Mouse (Mus musculus) heart, embryonic 12.5 days (tissue): ENCODE data around the gene Nop9. TPM values are rescaled to one million over a fixed set of nuclear protein-coding genes. Genes with fewer than 3 reads are reported as not detected.

Experiments used
- ATAC-seq: fragments of 200-750 bp; cut with Nextera tagmentation; 2 replicates; pipeline ENCODE4 v1.8.0; 2017; ENCODE audit warnings: moderate TSS enrichment, moderate library complexity; ENCODE audit not compliant: insufficient number of reproducible peaks, low FRiP score
- H3K27ac ChIP-seq: fragments of 300-500 bp; sonication (generic); 2 replicates; pipeline ENCODE4 v1.5.1; 2016; ENCODE audit warnings: mild to moderate bottlenecking, moderate library complexity; ENCODE audit not compliant: poor library complexity, severe bottlenecking
- H3K27me3 ChIP-seq: fragments of 300-500 bp; sonication (generic); replicated peaks from 2 replicates; pipeline ENCODE4 v1.6.1; 2016; ENCODE audit warnings: mild to moderate bottlenecking, moderate library complexity
- H3K36me3 ChIP-seq: fragments of 300-500 bp; sonication (generic); 2 replicates; pipeline ENCODE4 v1.6.1; 2016; ENCODE audit warnings: mild to moderate bottlenecking, moderate library complexity
- H3K4me1 ChIP-seq: fragments of 300-500 bp; sonication (generic); replicated peaks from 2 replicates; pipeline ENCODE4 v1.6.1; 2016; ENCODE audit warnings: mild to moderate bottlenecking
- H3K4me2 ChIP-seq: fragments of 300-500 bp; sonication (generic); 2 replicates; pipeline ENCODE4 v1.6.1; 2016; ENCODE audit warnings: mild to moderate bottlenecking, moderate library complexity
- H3K4me3 ChIP-seq: fragments of 300-500 bp; sonication (generic); 2 replicates; pipeline ENCODE4 v1.5.1; 2016; ENCODE audit warnings: mild to moderate bottlenecking
- H3K9ac ChIP-seq: fragments of 300-500 bp; sonication (generic); 2 replicates; pipeline ENCODE4 v1.6.1; 2016; ENCODE audit warnings: mild to moderate bottlenecking, moderate library complexity
- H3K9me3 ChIP-seq: fragments of 300-500 bp; sonication (generic); replicated peaks from 2 replicates; pipeline ENCODE4 v1.6.1; 2016; ENCODE audit warnings: mild to moderate bottlenecking, moderate library complexity
- WGBS: fragments of 180-500 bp; shearing (Covaris S2); methylation state at CpG from one replicate; pipeline ENCODE4 v1.1.7; 2016; 5-methylcytosine and 5-hydroxymethylcytosine counted together
- polyA plus RNA-seq: library from polyadenylated mRNA; unstranded; fragments of >200 nt; fragmentation: Nextera tagmentation; extraction: Ambion mirVana; gene quantifications from 2 replicates; pipeline ENCODE4 v1.2.1, GENCODE M21; 2016

Gene Nop9
- polyA plus RNA-seq, 1 experiment from 2014 or later: 27.7 TPM

DNA sequence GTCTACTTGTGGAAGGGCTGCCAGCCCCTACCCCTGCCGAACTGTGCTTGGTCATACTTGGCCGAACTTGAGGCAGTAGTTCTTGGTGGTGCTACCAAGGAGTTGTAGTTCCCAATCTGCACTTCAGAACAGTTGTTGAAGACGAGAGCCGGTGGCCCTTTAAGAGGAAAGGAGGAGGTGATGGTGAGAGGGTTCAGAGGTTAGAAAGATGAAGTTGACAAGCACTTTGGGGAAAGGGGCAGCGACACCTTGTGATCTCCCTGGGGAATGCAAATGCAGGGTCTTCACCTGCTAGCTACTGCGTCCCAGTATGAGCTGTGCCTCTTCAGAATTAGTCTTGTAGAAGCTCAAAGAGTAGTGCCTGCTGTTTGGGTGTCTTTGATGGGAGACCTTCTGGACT, 39.7 kb downstream of the Nop9 start:
- peaks cover 39% of the 10 kb centered on the region for H3K4me1 ChIP-seq
- no peak for ATAC-seq
- no peak overlapping the region for H3K9ac ChIP-seq
- H3K36me3 ChIP-seq: no peaks in the 10 kb centered on the region
- no peak overlapping the region for H3K4me3 ChIP-seq
- H3K9me3 ChIP-seq: no peaks in the 10 kb centered on the region
- H3K27ac ChIP-seq: no peak overlapping the region
- 0 out of 2 replicates have a peak overlapping the region, but pooled peaks have one; percentile 68 for H3K4me2 ChIP-seq
- peaks cover 72% of the 10 kb centered on the region for H3K27me3 ChIP-seq
- 23% methylated on average over 6 of the region's 6 CpGs for WGBS

DNA sequence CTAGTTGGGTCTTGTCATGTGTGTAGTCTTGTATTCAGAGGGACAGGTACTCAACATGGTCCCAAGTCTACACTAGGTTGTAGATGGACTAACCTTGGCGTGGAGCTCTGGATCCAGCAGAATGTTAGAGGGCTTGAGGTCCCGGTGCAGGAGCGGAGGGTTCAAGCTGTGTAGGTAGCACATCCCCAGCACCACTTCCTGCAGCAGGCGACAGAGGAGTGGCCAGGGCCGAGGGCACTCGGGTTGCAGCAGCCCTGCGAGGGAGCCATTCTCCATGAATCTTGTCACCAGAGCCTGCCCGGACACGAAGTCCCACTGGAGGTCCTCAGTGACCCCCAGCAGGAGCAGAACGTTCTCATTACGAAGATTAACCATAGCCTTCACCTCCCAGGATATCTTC, 42.2 kb downstream of the Nop9 start:
- ATAC-seq: no peak

DNA sequence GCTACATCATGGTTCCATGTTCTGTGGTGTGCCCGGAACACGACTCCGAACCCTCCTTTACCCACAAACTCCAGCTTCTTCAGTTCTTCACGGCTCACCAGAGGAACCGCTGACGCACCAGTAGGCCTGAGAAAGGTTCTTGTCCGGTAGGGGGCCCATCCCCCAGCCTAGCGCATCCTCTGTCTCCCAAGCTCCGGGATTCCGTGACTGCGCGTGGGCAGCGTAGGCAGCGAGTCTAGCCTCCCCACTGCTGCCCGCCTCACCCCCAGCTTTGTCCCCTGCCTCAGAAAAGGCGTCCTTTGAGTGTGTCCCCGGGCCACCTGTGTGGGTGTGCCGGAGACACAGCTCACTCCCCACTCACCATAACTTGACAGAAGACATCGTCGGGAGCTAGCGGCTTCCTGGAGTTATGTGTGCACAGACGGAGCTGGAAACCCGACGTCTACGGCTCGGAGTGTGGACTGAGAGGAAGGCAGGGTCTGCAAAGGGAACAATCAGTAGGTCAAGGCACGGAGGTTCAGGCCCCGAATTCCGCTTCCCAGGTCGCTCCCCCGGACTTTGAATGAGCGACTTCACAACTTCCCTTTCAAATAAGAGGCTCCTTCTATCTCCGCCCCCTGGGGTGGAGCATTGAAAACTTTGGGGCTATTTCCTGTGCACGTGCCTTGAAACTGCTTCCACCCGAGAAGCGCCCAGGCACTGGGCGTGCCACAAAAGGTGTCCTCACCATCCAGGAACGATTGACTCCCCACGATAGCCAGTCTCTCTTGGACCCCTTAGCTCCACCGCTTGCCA, 43.0 kb downstream of the Nop9 start, which contains the start of gene Ripk3:
Gene Ripk3 (minus strand): TSS at position 610 of the 795 bp plus-strand sequence.
- Histone ChIP-seq H3K27ac (no peak within 1 kb of the TSS), H3K4me2 (peak within 1 kb of the TSS; percentile 73), H3K4me1 (peaks cover 24% of the 10 kb centered on the region), H3K27me3 (peaks cover 57% of the 10 kb centered on the region), H3K4me3 (peak within 1 kb of the TSS; percentile 44), H3K9ac (peak within 1 kb of the TSS; percentile 45), H3K36me3 (no peaks in the 10 kb centered on the region), H3K9me3 (no peaks in the 10 kb centered on the region)
- ATAC-seq: no peak
- WGBS: 2% methylated on average over 40 of the region's 40 CpGs

More for the DNA sequence above, 42.2 kb downstream of the Nop9 start:
- Histone ChIP-seq H3K36me3 (no peaks in the 10 kb centered on the region), H3K9me3 (no peaks in the 10 kb centered on the region), H3K27ac (no peak overlapping the region), H3K27me3 (peaks cover 58% of the 10 kb centered on the region), H3K4me1 (peaks cover 26% of the 10 kb centered on the region), H3K9ac (no peak overlapping the region), H3K4me3 (peak overlapping the region; percentile 44), H3K4me2 (peak overlapping the region; percentile 73)
- WGBS: 22% methylated on average over 11 of the region's 11 CpGs

- H3K9me3 ChIP-seq: 0 out of 2 replicates have a peak, but pooled peaks cover 2% of the 10 kb centered on the region
- H3K4me3 ChIP-seq: no peak overlapping the region
- no peak for ATAC-seq
- no peak overlapping the region for H3K27ac ChIP-seq
- no peak overlapping the region for H3K4me2 ChIP-seq
- H3K27me3 ChIP-seq: peaks cover 14% of the 10 kb centered on the region
- H3K9ac ChIP-seq: no peak overlapping the region
- WGBS: 58% methylated on average over 2 of the region's 2 CpGs
- no peaks in the 10 kb centered on the region for H3K36me3 ChIP-seq
- peaks cover 3% of the 10 kb centered on the region; the same call in 1 of the 2 replicates for H3K4me1 ChIP-seq
Observed at GRCm38 (mm10) chr14:55793461-55793860, 48.0 kb downstream of the Nop9 start.

DNA sequence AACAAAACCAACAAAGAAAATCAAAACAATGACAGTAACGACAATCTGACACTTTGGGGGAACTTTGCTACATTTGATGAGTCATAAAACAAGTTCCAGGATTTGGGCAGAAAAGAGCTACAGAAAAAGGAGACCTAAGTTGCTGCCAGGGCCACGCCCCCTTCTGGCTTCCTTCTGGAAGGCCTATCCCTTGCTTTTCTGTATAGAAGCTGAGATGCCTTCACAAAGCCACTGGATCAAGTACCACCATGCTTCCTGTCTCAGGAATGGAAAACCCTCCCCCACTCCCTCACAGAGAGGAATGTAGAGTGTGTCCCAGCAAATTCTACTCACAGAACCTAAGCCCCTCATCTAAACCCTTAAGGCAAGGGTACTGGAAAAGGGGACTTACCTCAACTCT, 48.5 kb downstream of the Nop9 start:
- Histone ChIP-seq H3K4me1 (no peaks in the 10 kb centered on the region; the same call in 1 of the 2 replicates), H3K27ac (no peak overlapping the region), H3K9ac (no peak overlapping the region), H3K27me3 (peaks cover 11% of the 10 kb centered on the region), H3K4me2 (no peak overlapping the region), H3K4me3 (no peak overlapping the region), H3K9me3 (0 out of 2 replicates have a peak, but pooled peaks cover 2% of the 10 kb centered on the region), H3K36me3 (no peaks in the 10 kb centered on the region)
- ATAC-seq: no peak
- WGBS: 61% methylated on average over 2 of the region's 2 CpGs

- peak; percentile 75 for ATAC-seq
- H3K4me3 ChIP-seq: no peak overlapping the region
- H3K36me3 ChIP-seq: no peaks in the 10 kb centered on the region
- no peak overlapping the region for H3K4me2 ChIP-seq
- no peaks in the 10 kb centered on the region for H3K27me3 ChIP-seq
- no peaks in the 10 kb centered on the region; the same call in 1 of the 2 replicates for H3K4me1 ChIP-seq
- 67% methylated on average over 15 of the region's 15 CpGs for WGBS
- no peak overlapping the region for H3K9ac ChIP-seq
- H3K9me3 ChIP-seq: 0 out of 2 replicates have a peak, but pooled peaks cover 2% of the 10 kb centered on the region
- H3K27ac ChIP-seq: peak overlapping the region; percentile 73
Observed at GRCm38 (mm10) chr14:55795380-55796163, 50.1 kb downstream of the Nop9 start.

Other genes starting within 250 kb of the Nop9 start
- 0.30 and 0.59 TPM in 2 replicates for gene Cpne6, start 235.2 kb upstream of the Nop9 start, polyA plus RNA-seq
- not detected in 2 replicates for gene Nrl, start 220.7 kb upstream of the Nop9 start, polyA plus RNA-seq
- gene Pck2, start 205.4 kb upstream of the Nop9 start, polyA plus RNA-seq: 38.8 and 43.0 TPM in 2 replicates
- gene Dcaf11, start 185.7 kb upstream of the Nop9 start, polyA plus RNA-seq: 73.2 and 78.7 TPM in 2 replicates
- 0.96 TPM in 1 of 2 replicates, not detected in the other for gene A730061H03Rik, start 185.3 kb upstream of the Nop9 start, polyA plus RNA-seq
- 114 and 118 TPM in 2 replicates for gene Fitm1, start 170.1 kb upstream of the Nop9 start, polyA plus RNA-seq
- 211 and 212 TPM in 2 replicates for gene Psme1, start 167.6 kb upstream of the Nop9 start, polyA plus RNA-seq
- gene Emc9, start 160.4 kb upstream of the Nop9 start, polyA plus RNA-seq: 16.3 and 21.5 TPM in 2 replicates
- gene Psme2, start 154.6 kb upstream of the Nop9 start, polyA plus RNA-seq: 200 and 213 TPM in 2 replicates
- 16.4 and 16.8 TPM in 2 replicates for gene Rnf31, start 154.0 kb upstream of the Nop9 start, polyA plus RNA-seq
- 8.7 and 9.4 TPM in 2 replicates for gene Irf9, start 142.1 kb upstream of the Nop9 start, polyA plus RNA-seq
- 16.5 and 17.5 TPM in 2 replicates for gene Rec8, start 127.7 kb upstream of the Nop9 start, polyA plus RNA-seq
- 66.1 and 68.4 TPM in 2 replicates for gene Ipo4, start 109.7 kb upstream of the Nop9 start, polyA plus RNA-seq
- gene Gm49378, start 107.8 kb upstream of the Nop9 start, polyA plus RNA-seq: 3.4 and 5.2 TPM in 2 replicates
- gene Tm9sf1, start 101.9 kb upstream of the Nop9 start, polyA plus RNA-seq: 86.2 and 92.6 TPM in 2 replicates
- 0.45 and 0.60 TPM in 2 replicates for gene Tssk4, start 95.5 kb upstream of the Nop9 start, polyA plus RNA-seq
- 74.1 and 76.7 TPM in 2 replicates for gene Mdp1, start 85.2 kb upstream of the Nop9 start, polyA plus RNA-seq
- 39.8 and 44.6 TPM in 2 replicates for gene Gmpr2, start 73.8 kb upstream of the Nop9 start, polyA plus RNA-seq
- gene Nedd8, start 73.6 kb upstream of the Nop9 start, polyA plus RNA-seq: 457 and 491 TPM in 2 replicates
- 36.1 and 37.6 TPM in 2 replicates for gene Tinf2, start 63.9 kb upstream of the Nop9 start, polyA plus RNA-seq
- gene Tgm1, start 31.8 kb upstream of the Nop9 start, polyA plus RNA-seq: 0.27 and 0.70 TPM in 2 replicates
- 20.9 and 24.4 TPM in 2 replicates for gene Rabggta, start 23.4 kb upstream of the Nop9 start, polyA plus RNA-seq
- 59.2 and 60.8 TPM in 2 replicates for gene Dhrs1, start within 50 bp of the Nop9 start, polyA plus RNA-seq
- gene Cideb, start 12.8 kb downstream of the Nop9 start, polyA plus RNA-seq: 1.0 and 1.2 TPM in 2 replicates
- 0.49 and 0.54 TPM in 2 replicates for gene Ltb4r2, start 15.7 kb downstream of the Nop9 start, polyA plus RNA-seq
- 0.49 and 0.76 TPM in 2 replicates for gene Ltb4r1, start 20.3 kb downstream of the Nop9 start, polyA plus RNA-seq
- gene Adcy4, start 38.4 kb downstream of the Nop9 start, polyA plus RNA-seq: 24.4 and 26.2 TPM in 2 replicates
- gene Ripk3, start 43.2 kb downstream of the Nop9 start, polyA plus RNA-seq: 19.7 and 20.3 TPM in 2 replicates
- gene Nfatc4, start 77.5 kb downstream of the Nop9 start, polyA plus RNA-seq: 17.5 and 18.6 TPM in 2 replicates
- gene Nynrin, start 108.3 kb downstream of the Nop9 start, polyA plus RNA-seq: 33.3 and 38.2 TPM in 2 replicates
- 0.32 and 0.57 TPM in 2 replicates for gene Cbln3, start 138.7 kb downstream of the Nop9 start, polyA plus RNA-seq
- 19.8 TPM in 2 replicates for gene Khnyn, start 139.3 kb downstream of the Nop9 start, polyA plus RNA-seq
- gene Sdr39u1, start 154.6 kb downstream of the Nop9 start, polyA plus RNA-seq: 38.2 and 40.4 TPM in 2 replicates
- not detected in 2 replicates for gene Cma1, start 199.0 kb downstream of the Nop9 start, polyA plus RNA-seq
- gene Cma2, start 205.3 kb downstream of the Nop9 start, polyA plus RNA-seq: not detected in 2 replicates